Mouse (Mus musculus) hindbrain, postnatal 0 days (tissue): ENCODE data around the gene Fam151a. TPM values are rescaled to one million over a fixed set of nuclear protein-coding genes. Genes with fewer than 3 reads are reported as not detected.
"Not testable (repeated sequence)": the region's sequence is repeated elsewhere in the genome, so short reads cannot be mapped to it uniquely, and the experiment has no call there.

Source experiments
- ATAC-seq: fragments of 200-750 bp; cut with Nextera tagmentation; 2 replicates; pipeline ENCODE4 v1.8.0; 2017; ENCODE audit warnings: mild to moderate bottlenecking, moderate TSS enrichment, moderate library complexity
- DNase-seq: peaks from one replicate; pipeline ENCODE4 v3.0.0-alpha.2; 2015; ENCODE audit warnings: low spot score
- H3K27ac ChIP-seq: fragments of 300-500 bp; sonication (generic); 2 replicates; pipeline ENCODE4 v1.5.1; 2014; ENCODE audit warnings: mild to moderate bottlenecking
- H3K27me3 ChIP-seq: fragments of 300-500 bp; sonication (generic); 2 replicates; pipeline ENCODE4 v1.6.1; 2014; ENCODE audit warnings: low read length, mixed read lengths; ENCODE audit not compliant: insufficient read depth
- H3K36me3 ChIP-seq: fragments of 300-500 bp; sonication (generic); 2 replicates; pipeline ENCODE4 v1.6.1; 2014; ENCODE audit warnings: low read length, mixed read lengths; ENCODE audit not compliant: insufficient read depth
- H3K4me1 ChIP-seq: fragments of 300-500 bp; sonication (generic); 2 replicates; pipeline ENCODE4 v1.6.1; 2014; ENCODE audit warnings: antibody characterized with exemption, low read length, mixed read lengths; ENCODE audit not compliant: insufficient read depth
- H3K4me2 ChIP-seq: fragments of 300-500 bp; sonication (generic); 2 replicates; pipeline ENCODE4 v1.6.1; 2014; ENCODE audit warnings: low read depth, mild to moderate bottlenecking, low read length, moderate library complexity, mixed read lengths
- H3K4me3 ChIP-seq: fragments of 300-500 bp; sonication (generic); 2 replicates; pipeline ENCODE4 v1.5.1; 2014; ENCODE audit warnings: low read length
- H3K9ac ChIP-seq: fragments of 300-500 bp; sonication (generic); replicated peaks from 2 replicates; pipeline ENCODE4 v1.6.1; 2014; ENCODE audit warnings: mild to moderate bottlenecking, low read length, moderate library complexity, mixed read lengths
- H3K9me3 ChIP-seq: fragments of 300-500 bp; sonication (generic); 2 replicates; pipeline ENCODE4 v1.6.1; 2016; ENCODE audit warnings: low read length, mixed read lengths
- CTCF ChIP-seq: IDR thresholded peaks from 2 replicates; pipeline ENCODE4 v1.5.1; 2016; ENCODE audit warnings: antibody characterized with exemption, control low read depth, low read depth
- WGBS: fragments of 180-500 bp; shearing (Covaris S2); extraction: QIAGEN DNeasy Blood & Tissue Kit; methylation state at CpG from one replicate; pipeline ENCODE4 v1.1.7; 2014; 5-methylcytosine and 5-hydroxymethylcytosine counted together
- polyA plus RNA-seq: library from polyadenylated mRNA; unstranded; fragments of >200 nt; fragmentation: Nextera tagmentation; extraction: Ambion mirVana; gene quantifications from 2 replicates; pipeline ENCODE4 v1.2.1, GENCODE M21; 2015
- total RNA-seq: library from RNA; depleted of rRNA; stranded (reverse); fragments of >200 nt; gene quantifications from 2 replicates; pipeline ENCODE4 v1.2.3, GENCODE M21; 2014

The Fam151a gene
- total and polyA plus RNA-seq, 2 experiments from 2014 or later = not detected

DNA sequence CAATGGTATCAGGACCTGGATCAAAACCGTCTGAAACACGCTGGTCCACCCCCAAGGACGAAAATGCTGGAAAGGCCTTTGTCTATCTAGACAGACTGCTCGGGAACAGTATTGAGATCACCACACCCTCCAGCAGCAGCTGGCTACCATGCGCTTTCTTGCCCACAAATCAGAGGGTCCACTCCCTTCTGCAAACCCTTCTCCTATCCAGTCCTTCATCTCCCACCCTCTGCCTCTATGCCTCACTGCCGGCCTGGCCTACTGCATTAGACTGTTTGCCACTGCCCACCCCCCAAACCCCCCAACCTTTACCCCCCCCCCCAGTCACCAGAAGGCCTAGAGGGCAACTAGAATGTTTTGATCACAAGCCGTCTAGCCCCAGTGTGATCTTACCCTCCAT, 51.7 kb downstream of the Fam151a start:
- ATAC-seq = 0 out of 2 replicates have a peak, but pooled peaks have one; percentile 8
- WGBS = 41% methylated on average over 7 of the region's 7 CpGs

DNA sequence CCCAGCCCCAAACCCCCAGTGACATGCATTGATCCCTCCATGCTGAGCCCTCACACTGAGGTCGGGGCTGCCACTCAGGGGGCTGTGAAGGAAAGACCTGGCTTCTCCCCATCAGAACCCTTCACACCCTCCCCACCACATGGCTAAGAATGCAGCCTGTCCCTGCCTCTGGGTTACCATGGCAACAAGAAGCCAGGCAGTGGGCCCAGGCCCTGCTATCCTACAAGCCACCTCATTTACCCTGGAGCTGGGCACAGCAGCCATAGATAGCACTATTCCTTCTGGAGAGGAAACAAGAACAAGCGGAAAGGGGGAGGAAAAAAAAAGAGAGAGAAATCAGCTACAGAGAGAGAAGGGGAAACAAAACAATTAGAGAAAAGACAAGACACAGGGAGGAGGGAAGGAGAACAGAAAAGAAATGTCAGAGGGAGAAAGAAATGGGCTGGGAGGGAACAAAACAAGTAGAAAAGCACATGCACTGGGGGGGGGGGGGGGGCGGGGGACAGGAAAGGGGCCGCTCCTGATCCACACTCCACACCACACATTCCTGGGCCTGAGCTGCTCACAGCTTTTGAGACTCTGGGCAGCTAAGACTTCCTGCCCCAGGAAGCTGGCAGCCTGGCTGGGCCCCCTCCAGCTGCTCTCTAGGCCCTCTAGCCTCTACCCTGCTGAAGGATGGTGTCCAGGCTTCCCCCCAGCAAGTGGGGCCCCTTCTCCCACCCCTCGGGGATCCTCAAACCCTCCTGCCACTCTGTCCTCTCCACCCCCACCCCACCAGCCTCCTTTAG, 52.3 kb downstream of the Fam151a start:
- peak overlapping the region; percentile 80 for H3K27ac ChIP-seq
- peaks cover 18% of the 10 kb centered on the region for H3K4me1 ChIP-seq
- WGBS = 5% methylated on average over 3 of the region's 5 CpGs
- H3K9me3 ChIP-seq = no peaks in the 10 kb centered on the region
- peak; percentile 91 for DNase-seq
- no peak for TF ChIP-seq CTCF
- H3K9ac ChIP-seq = no peak overlapping the region
- no peaks in the 10 kb centered on the region for H3K27me3 ChIP-seq
- no peaks in the 10 kb centered on the region for H3K36me3 ChIP-seq
- peak; percentile 95 for ATAC-seq
- H3K4me2 ChIP-seq = no peak overlapping the region
- H3K4me3 ChIP-seq = no peak overlapping the region

More for the DNA sequence above, 51.7 kb downstream of the Fam151a start:
- Histone ChIP-seq H3K4me3 (no peak overlapping the region), H3K27me3 (no peaks in the 10 kb centered on the region), H3K4me2 (no peak overlapping the region), H3K27ac (peak overlapping the region; percentile 80), H3K9ac (no peak overlapping the region), H3K36me3 (no peaks in the 10 kb centered on the region), H3K9me3 (no peaks in the 10 kb centered on the region), H3K4me1 (peaks cover 18% of the 10 kb centered on the region)
- DNase-seq = no peak
- TF ChIP-seq CTCF = no peak

DNA sequence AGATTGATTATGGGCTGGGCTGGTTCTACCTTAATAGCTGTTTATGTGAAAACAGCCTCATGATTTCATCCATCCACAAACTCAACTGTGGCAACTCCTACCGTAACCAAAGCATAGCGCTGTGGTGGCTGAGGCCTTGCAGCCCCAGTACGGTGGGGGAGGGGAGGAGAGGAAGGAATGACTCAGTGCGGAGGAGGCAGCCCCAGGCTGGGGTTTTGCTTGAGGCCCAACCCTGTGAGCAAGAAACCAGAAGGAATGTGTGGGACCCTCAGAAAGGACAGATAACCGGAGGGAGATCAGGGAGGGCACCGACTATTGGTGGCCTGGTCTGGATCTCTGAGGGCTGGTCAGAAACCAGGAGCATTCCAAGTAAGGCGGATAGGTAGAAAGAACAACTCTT, 54.1 kb downstream of the Fam151a start:
- WGBS = 52% methylated on average over 7 of the region's 7 CpGs
- no peak for ATAC-seq
- H3K9ac ChIP-seq = no peak overlapping the region
- no peak overlapping the region for H3K4me2 ChIP-seq
- no peaks in the 10 kb centered on the region for H3K36me3 ChIP-seq
- no peaks in the 10 kb centered on the region for H3K9me3 ChIP-seq
- H3K4me3 ChIP-seq = no peak overlapping the region
- H3K4me1 ChIP-seq = peaks cover 18% of the 10 kb centered on the region
- H3K27ac ChIP-seq = no peak overlapping the region
- no peaks in the 10 kb centered on the region for H3K27me3 ChIP-seq
- TF ChIP-seq CTCF = no peak
- no peak for DNase-seq

DNA sequence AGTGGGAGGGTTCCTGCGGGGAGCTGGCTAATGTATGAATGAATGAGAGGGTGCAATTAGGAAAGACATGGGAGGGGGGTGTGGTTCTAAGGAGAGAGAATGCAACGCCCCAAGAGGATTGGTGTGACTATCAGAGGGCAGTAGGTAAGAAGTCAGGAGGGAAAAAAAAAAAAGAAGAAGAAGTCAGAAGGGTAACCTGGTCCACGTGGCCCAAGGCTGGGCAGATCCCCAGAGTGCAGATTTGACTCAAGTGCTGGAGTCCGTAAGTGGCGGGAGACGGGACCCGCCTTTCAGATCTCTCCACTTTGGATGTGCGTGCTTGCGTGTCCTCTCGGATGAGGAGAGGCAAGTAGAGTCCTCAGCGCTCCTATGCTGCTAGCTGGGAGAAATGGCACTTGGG, 54.9 kb downstream of the Fam151a start:
- no peak overlapping the region for H3K4me3 ChIP-seq
- ATAC-seq (no peak), DNase-seq (no peak)
- no peaks in the 10 kb centered on the region for H3K9me3 ChIP-seq
- TF ChIP-seq CTCF = no peak
- no peak overlapping the region for H3K4me2 ChIP-seq
- no peak overlapping the region for H3K27ac ChIP-seq
- H3K9ac ChIP-seq = no peak overlapping the region
- 84% methylated on average over 11 of the region's 11 CpGs for WGBS
- no peaks in the 10 kb centered on the region for H3K36me3 ChIP-seq
- no peaks in the 10 kb centered on the region for H3K27me3 ChIP-seq
- H3K4me1 ChIP-seq = peaks cover 18% of the 10 kb centered on the region

DNA sequence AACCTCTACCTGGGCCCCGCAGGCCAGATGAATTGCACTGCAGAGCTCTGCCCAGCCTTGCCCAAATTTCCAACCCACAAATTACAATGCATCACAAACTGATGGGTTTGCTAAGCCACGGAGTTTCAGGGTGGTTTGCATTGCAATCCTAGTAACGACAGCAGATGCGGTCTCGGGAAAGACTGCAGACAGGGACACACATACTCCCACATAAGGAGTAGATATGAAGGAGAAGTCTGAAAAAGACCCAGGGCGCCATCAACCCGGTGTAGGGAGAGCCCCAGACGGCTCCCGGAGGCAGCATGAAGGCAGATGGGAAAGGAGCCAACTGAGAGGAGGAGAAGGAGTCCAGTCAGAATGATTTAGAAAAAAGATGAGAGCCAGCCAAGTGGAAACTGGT, 56.0 kb downstream of the Fam151a start:
- Histone ChIP-seq H3K9ac (no peak overlapping the region), H3K9me3 (no peaks in the 10 kb centered on the region), H3K4me2 (no peak overlapping the region), H3K27ac (no peak overlapping the region; the same call in 1 of the 2 replicates), H3K4me3 (no peak overlapping the region), H3K4me1 (peaks cover 18% of the 10 kb centered on the region), H3K27me3 (no peaks in the 10 kb centered on the region), H3K36me3 (no peaks in the 10 kb centered on the region)
- DNase-seq = peak; percentile 61
- ATAC-seq = no peak
- 45% methylated on average over 9 of the region's 9 CpGs for WGBS
- no peak for TF ChIP-seq CTCF

DNA sequence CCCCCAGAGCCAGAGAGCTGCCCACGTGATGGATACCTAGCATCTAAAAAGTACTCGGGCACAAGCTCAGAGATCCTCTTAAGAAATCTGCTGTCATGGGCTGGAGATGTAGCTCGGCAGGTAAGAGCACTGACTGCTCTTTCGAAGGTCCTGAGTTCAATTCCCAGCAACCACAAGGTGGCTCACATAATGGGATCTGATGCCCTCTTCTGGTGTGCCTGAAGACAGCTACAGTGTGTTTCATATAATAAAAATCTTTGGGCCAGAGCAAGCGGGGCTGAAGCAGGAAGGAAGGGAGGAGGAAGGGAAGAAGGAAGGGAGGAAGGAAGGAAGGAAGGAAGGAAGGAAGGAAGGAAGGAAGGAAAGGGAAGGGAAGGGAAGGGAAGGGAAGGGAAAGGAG, 56.5 kb downstream of the Fam151a start:
- not testable (repeated sequence) for H3K27me3 ChIP-seq, H3K4me3 ChIP-seq, DNase-seq, H3K9me3 ChIP-seq, H3K4me2 ChIP-seq, ATAC-seq, H3K27ac ChIP-seq, H3K9ac ChIP-seq, H3K36me3 ChIP-seq
- WGBS = 71% methylated on average over 5 of the region's 5 CpGs
- H3K4me1 ChIP-seq = peaks cover 16% of the 10 kb centered on the region

DNA sequence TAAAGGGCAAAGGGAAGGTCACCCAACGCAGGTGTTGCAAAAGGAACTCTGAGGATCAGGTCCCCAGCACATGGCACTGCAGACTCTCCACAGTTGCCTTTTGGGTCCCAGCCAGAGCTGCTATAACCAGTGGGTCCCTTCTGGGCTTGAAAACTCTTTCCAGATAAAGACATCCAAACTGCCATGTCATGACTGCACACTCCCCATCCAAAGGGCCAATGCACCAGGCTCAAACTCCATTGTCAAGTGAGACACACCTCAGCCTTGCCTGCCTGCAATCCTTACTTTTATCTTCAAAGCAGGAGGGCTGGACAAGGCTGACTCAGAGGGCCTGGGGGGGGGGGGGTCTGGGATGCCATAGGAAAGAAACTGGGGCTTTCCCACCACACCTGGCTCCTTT, 57.2 kb downstream of the Fam151a start:
- Histone ChIP-seq H3K27me3 (no peaks in the 10 kb centered on the region), H3K4me2 (no peak overlapping the region), H3K4me3 (no peak overlapping the region), H3K9me3 (no peaks in the 10 kb centered on the region), H3K9ac (no peak overlapping the region), H3K36me3 (no peaks in the 10 kb centered on the region), H3K4me1 (peaks cover 11% of the 10 kb centered on the region), H3K27ac (no peak overlapping the region)
- DNase-seq (no peak), ATAC-seq (no peak)
- WGBS = 88% methylated on average over 1 of the region's 1 CpGs
- no peak for TF ChIP-seq CTCF
